Mouse (Mus musculus) ES-Bruce4 (cell line): ENCODE data around the gene Aldh8a1. TPM values are rescaled to one million over a fixed set of nuclear protein-coding genes. Genes with fewer than 3 reads are reported as not detected.

Source experiments
- H3K27ac ChIP-seq: 2 replicates; pipeline ENCODE4 v1.5.1; 2012; ENCODE audit warnings: low read length, inconsistent platforms; ENCODE audit not compliant: insufficient read depth
- H3K27me3 ChIP-seq: 2 replicates; pipeline ENCODE4 v1.6.1; 2012; ENCODE audit warnings: mild to moderate bottlenecking, low read length, inconsistent platforms; ENCODE audit not compliant: control insufficient read depth, poor library complexity, insufficient read depth, severe bottlenecking
- H3K36me3 ChIP-seq: 2 replicates; pipeline ENCODE4 v1.6.1; 2012; ENCODE audit warnings: inconsistent platforms, mild to moderate bottlenecking, low read length, moderate library complexity; ENCODE audit not compliant: control insufficient read depth, poor library complexity, insufficient read depth, severe bottlenecking
- H3K4me1 ChIP-seq: one replicate; pipeline ENCODE4 v1.8.1; 2011; ENCODE audit warnings: low read length; ENCODE audit not compliant: control insufficient read depth, insufficient read depth
- H3K4me3 ChIP-seq: 2 replicates; pipeline ENCODE4 v1.5.1; 2011; ENCODE audit warnings: low read depth, mild to moderate bottlenecking, low read length
- H3K9ac ChIP-seq: 2 replicates; pipeline ENCODE4 v1.6.1; 2012; ENCODE audit warnings: low read depth, mild to moderate bottlenecking, inconsistent platforms; ENCODE audit not compliant: poor library complexity, severe bottlenecking
- H3K9me3 ChIP-seq: replicated peaks from 2 replicates; pipeline ENCODE4 v1.6.1; 2012; ENCODE audit warnings: mild to moderate bottlenecking, low read length, inconsistent platforms; ENCODE audit not compliant: control insufficient read depth, poor library complexity, insufficient read depth, severe bottlenecking
- CTCF ChIP-seq: IDR thresholded peaks from one replicate; pipeline ENCODE4 v1.8.1; 2011; ENCODE audit warnings: low read depth, low read length
- EP300 ChIP-seq: IDR thresholded peaks from 2 replicates; pipeline ENCODE4 v1.6.1; 2011; ENCODE audit warnings: low read depth, low read length; ENCODE audit not compliant: insufficient read depth
- POLR2A ChIP-seq: IDR thresholded peaks from one replicate; pipeline ENCODE4 v1.8.1; 2011; ENCODE audit warnings: low read length; ENCODE audit not compliant: insufficient read depth
- polyA plus RNA-seq: library from polyadenylated mRNA; stranded (reverse); fragments of >200 nt; gene quantifications from 2 replicates; pipeline ENCODE4 v1.2.4, GENCODE M21; 2011; ENCODE audit warnings: low read depth; ENCODE audit not compliant: missing spikeins, insufficient read depth, insufficient read length

Aldh8a1 gene
- polyA plus RNA-seq, 1 experiment = not detected

GRCm38 (mm10) chr10:21351766-21352165, 25.3 kb upstream of the Aldh8a1 start:
- Histone ChIP-seq H3K4me1 (no peaks in the 10 kb centered on the region), H3K36me3 (peaks cover 13% of the 10 kb centered on the region), H3K27ac (no peak overlapping the region), H3K4me3 (no peak overlapping the region), H3K9me3 (no peaks in the 10 kb centered on the region), H3K27me3 (no peaks in the 10 kb centered on the region), H3K9ac (no peak overlapping the region)
- TF ChIP-seq EP300 (no peak), CTCF (no peak)

- H3K36me3 ChIP-seq = peaks cover 13% of the 10 kb centered on the region
These were observed 23.2 kb upstream of the Aldh8a1 start for GRCm38 (mm10) chr10:21353890-21354289.

GRCm38 (mm10) chr10:21354506-21354905, 22.6 kb upstream of the Aldh8a1 start:
- no peak overlapping the region for H3K9ac ChIP-seq
- H3K36me3 ChIP-seq = peaks cover 12% of the 10 kb centered on the region
- H3K9me3 ChIP-seq = no peaks in the 10 kb centered on the region
- H3K27me3 ChIP-seq = no peaks in the 10 kb centered on the region
- no peak overlapping the region for H3K27ac ChIP-seq
- no peak for TF ChIP-seq CTCF
- no peak for TF ChIP-seq POLR2A
- no peak for TF ChIP-seq EP300
- H3K4me3 ChIP-seq = no peak overlapping the region
- H3K4me1 ChIP-seq = no peaks in the 10 kb centered on the region

More at GRCm38 (mm10) chr10:21353890-21354289, 23.2 kb upstream of the Aldh8a1 start:
- Histone ChIP-seq H3K9ac (no peak overlapping the region), H3K9me3 (no peaks in the 10 kb centered on the region), H3K27ac (no peak overlapping the region), H3K27me3 (no peaks in the 10 kb centered on the region), H3K4me1 (no peaks in the 10 kb centered on the region), H3K4me3 (no peak overlapping the region)
- no peak for TF ChIP-seq POLR2A
- TF ChIP-seq CTCF = no peak
- TF ChIP-seq EP300 = no peak

- Histone ChIP-seq H3K9ac (no peak overlapping the region), H3K9me3 (no peaks in the 10 kb centered on the region), H3K4me1 (no peaks in the 10 kb centered on the region), H3K36me3 (peaks cover 17% of the 10 kb centered on the region), H3K27me3 (no peaks in the 10 kb centered on the region), H3K27ac (no peak overlapping the region), H3K4me3 (no peak overlapping the region)
- no peak for TF ChIP-seq POLR2A
- TF ChIP-seq EP300 = no peak
- TF ChIP-seq CTCF = no peak
These were observed 19.1 kb upstream of the Aldh8a1 start for GRCm38 (mm10) chr10:21357986-21358385.

- no peak overlapping the region for H3K9ac ChIP-seq
- TF ChIP-seq CTCF = no peak
- H3K4me3 ChIP-seq = no peak overlapping the region
- H3K36me3 ChIP-seq = peaks cover 19% of the 10 kb centered on the region
- H3K27ac ChIP-seq = no peak overlapping the region
- no peaks in the 10 kb centered on the region for H3K4me1 ChIP-seq
- H3K9me3 ChIP-seq = no peaks in the 10 kb centered on the region
- H3K27me3 ChIP-seq = no peaks in the 10 kb centered on the region
These were observed 18.0 kb upstream of the Aldh8a1 start for GRCm38 (mm10) chr10:21359086-21359485.

- TF ChIP-seq EP300 (no peak), POLR2A (no peak), CTCF (no peak)
- Histone ChIP-seq H3K4me3 (no peak overlapping the region), H3K36me3 (peaks cover 27% of the 10 kb centered on the region), H3K9ac (no peak overlapping the region), H3K27me3 (no peaks in the 10 kb centered on the region), H3K4me1 (no peaks in the 10 kb centered on the region), H3K27ac (no peak overlapping the region), H3K9me3 (no peaks in the 10 kb centered on the region)
These were observed 15.2 kb upstream of the Aldh8a1 start for GRCm38 (mm10) chr10:21361871-21362270.

DNA sequence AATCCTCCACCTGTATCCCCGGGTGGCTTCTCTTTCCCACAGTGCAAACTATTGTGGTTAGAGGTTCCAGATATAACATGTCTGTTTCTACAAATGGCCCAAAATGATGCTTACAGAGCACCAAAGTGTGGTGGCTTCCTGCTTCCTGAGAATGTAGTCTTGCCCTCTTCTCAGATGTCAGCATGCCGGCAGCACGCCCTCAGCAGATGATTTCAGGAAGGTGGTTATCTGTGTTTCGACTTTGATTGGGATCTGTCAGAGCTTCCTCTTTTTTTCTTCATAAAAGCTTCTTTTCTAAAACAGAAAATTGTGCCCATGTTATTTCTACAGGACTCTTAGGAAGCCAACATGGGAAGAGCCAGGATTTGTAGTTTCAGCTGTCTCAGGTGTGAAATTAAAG, 13.8 kb upstream of the Aldh8a1 start:
- Histone ChIP-seq H3K4me3 (no peak overlapping the region), H3K27ac (no peak overlapping the region), H3K4me1 (no peaks in the 10 kb centered on the region), H3K9ac (no peak overlapping the region), H3K27me3 (no peaks in the 10 kb centered on the region), H3K36me3 (peaks cover 31% of the 10 kb centered on the region), H3K9me3 (no peaks in the 10 kb centered on the region)
- no peak for TF ChIP-seq CTCF
- no peak for TF ChIP-seq POLR2A
- no peak for TF ChIP-seq EP300
